Mouse (Mus musculus): ENCODE data around the gene Vps35. TPM values are rescaled to one million over a fixed set of nuclear protein-coding genes. Genes with fewer than 3 reads are reported as not detected.
A peak's percentile ranks its signal among the peaks of the same experiment; 100 is the strongest.

The Vps35 gene
- polyA plus RNA-seq (2016; fragmentation: Nextera tagmentation; extraction: Ambion mirVana) = 159 and 163 TPM in 2 replicates

GRCm38 (mm10) chr8:85299434-85300077 is at the start of gene Vps35, which contains the start of gene Orc6:
Gene Vps35 (minus strand): TSS chr8:85299802.
Gene Orc6 (plus strand): TSS chr8:85299632.
- Histone ChIP-seq H3K9me3 (replicated peaks) (no peaks in the 10 kb centered on the region), H3K27me3 (ENCODE audit: low read depth, poor library complexity, severe bottlenecking) (no peaks in the 10 kb centered on the region), H3K4me3 (peak within 1 kb of the TSS; percentile 95), H3K27ac (replicated peaks) (peak within 1 kb of the TSS; percentile 98), H3K4me1 (peaks cover 37% of the 10 kb centered on the region), H3K36me3 (peaks cover 38% of the 10 kb centered on the region)
- under 1% methylated on average over 63 of the region's 63 CpGs for WGBS
- DNase-seq (ENCODE audit: low spot score) = peak; percentile 96

GRCm38 (mm10) chr8:85339871-85340573 is 40.4 kb upstream of the Vps35 start:
- peak; percentile 19 for DNase-seq (ENCODE audit: low spot score)
- 68% methylated on average over 5 of the region's 5 CpGs for WGBS
- H3K9me3 ChIP-seq (replicated peaks) = no peaks in the 10 kb centered on the region
- no peak overlapping the region for H3K4me3 ChIP-seq
- no peaks in the 10 kb centered on the region for H3K36me3 ChIP-seq
- H3K27me3 ChIP-seq (ENCODE audit: low read depth, poor library complexity, severe bottlenecking) = no peaks in the 10 kb centered on the region
- peak overlapping the region; percentile 23; the same call in 1 of the 2 replicates for H3K27ac ChIP-seq (replicated peaks)
- peaks cover 10% of the 10 kb centered on the region for H3K4me1 ChIP-seq

- no peak for DNase-seq (ENCODE audit: low spot score)
- Histone ChIP-seq H3K36me3 (no peaks in the 10 kb centered on the region), H3K4me1 (peaks cover 10% of the 10 kb centered on the region), H3K9me3 (replicated peaks) (no peaks in the 10 kb centered on the region), H3K27ac (replicated peaks) (no peak overlapping the region), H3K27me3 (ENCODE audit: low read depth, poor library complexity, severe bottlenecking) (no peaks in the 10 kb centered on the region), H3K4me3 (no peak overlapping the region)
- WGBS = 87% methylated on average over 4 of the region's 4 CpGs
Measured at GRCm38 (mm10) chr8:85337681-85338080, 38.1 kb upstream of the Vps35 start.

GRCm38 (mm10) chr8:85336211-85336933 is 36.8 kb upstream of the Vps35 start:
- no peaks in the 10 kb centered on the region for H3K27me3 ChIP-seq (ENCODE audit: low read depth, poor library complexity, severe bottlenecking)
- H3K36me3 ChIP-seq = no peaks in the 10 kb centered on the region
- H3K4me3 ChIP-seq = no peak overlapping the region
- DNase-seq (ENCODE audit: low spot score) = no peak
- WGBS = 82% methylated on average over 6 of the region's 6 CpGs
- no peaks in the 10 kb centered on the region for H3K9me3 ChIP-seq (replicated peaks)
- no peak overlapping the region for H3K27ac ChIP-seq (replicated peaks)
- peaks cover 10% of the 10 kb centered on the region for H3K4me1 ChIP-seq

- Histone ChIP-seq H3K9me3 (replicated peaks) (no peaks in the 10 kb centered on the region), H3K36me3 (no peaks in the 10 kb centered on the region), H3K27ac (replicated peaks) (no peak overlapping the region), H3K27me3 (ENCODE audit: low read depth, poor library complexity, severe bottlenecking) (no peaks in the 10 kb centered on the region), H3K4me3 (no peak overlapping the region), H3K4me1 (peaks cover 5% of the 10 kb centered on the region)
- no peak for DNase-seq (ENCODE audit: low spot score)
Measured at GRCm38 (mm10) chr8:85335105-85335504, 35.5 kb upstream of the Vps35 start.

- WGBS = 68% methylated on average over 1 of the region's 1 CpGs
- H3K27me3 ChIP-seq (ENCODE audit: low read depth, poor library complexity, severe bottlenecking) = no peaks in the 10 kb centered on the region
- no peaks in the 10 kb centered on the region for H3K36me3 ChIP-seq
- no peaks in the 10 kb centered on the region for H3K9me3 ChIP-seq (replicated peaks)
- H3K27ac ChIP-seq (replicated peaks) = no peak overlapping the region
- H3K4me1 ChIP-seq = no peaks in the 10 kb centered on the region
- no peak overlapping the region for H3K4me3 ChIP-seq
- DNase-seq (ENCODE audit: low spot score) = no peak
Measured at GRCm38 (mm10) chr8:85329506-85329905, 29.9 kb upstream of the Vps35 start.

GRCm38 (mm10) chr8:85327036-85327435 is 27.4 kb upstream of the Vps35 start:
- H3K9me3 ChIP-seq (replicated peaks) = no peaks in the 10 kb centered on the region
- no peak overlapping the region for H3K4me3 ChIP-seq
- WGBS = 85% methylated on average over 9 of the region's 9 CpGs
- no peaks in the 10 kb centered on the region for H3K27me3 ChIP-seq (ENCODE audit: low read depth, poor library complexity, severe bottlenecking)
- no peak for DNase-seq (ENCODE audit: low spot score)
- no peak overlapping the region for H3K27ac ChIP-seq (replicated peaks)
- no peaks in the 10 kb centered on the region for H3K36me3 ChIP-seq
- no peaks in the 10 kb centered on the region for H3K4me1 ChIP-seq

- H3K4me3 ChIP-seq = no peak overlapping the region
- no peaks in the 10 kb centered on the region for H3K27me3 ChIP-seq (ENCODE audit: low read depth, poor library complexity, severe bottlenecking)
- no peaks in the 10 kb centered on the region for H3K4me1 ChIP-seq
- H3K27ac ChIP-seq (replicated peaks) = no peak overlapping the region
- DNase-seq (ENCODE audit: low spot score) = no peak
- peaks cover 7% of the 10 kb centered on the region; the same call in 1 of the 2 replicates for H3K9me3 ChIP-seq (replicated peaks)
- WGBS = 85% methylated on average over 3 of the region's 3 CpGs
- no peaks in the 10 kb centered on the region for H3K36me3 ChIP-seq
Measured at GRCm38 (mm10) chr8:85323084-85323483, 23.5 kb upstream of the Vps35 start.

GRCm38 (mm10) chr8:85321981-85322380 is 22.4 kb upstream of the Vps35 start:
- Histone ChIP-seq H3K9me3 (replicated peaks) (peaks cover 10% of the 10 kb centered on the region; the same call in 1 of the 2 replicates), H3K4me1 (no peaks in the 10 kb centered on the region), H3K27ac (replicated peaks) (no peak overlapping the region), H3K27me3 (ENCODE audit: low read depth, poor library complexity, severe bottlenecking) (no peaks in the 10 kb centered on the region), H3K4me3 (no peak overlapping the region), H3K36me3 (no peaks in the 10 kb centered on the region)
- DNase-seq (ENCODE audit: low spot score) = no peak
- WGBS = 87% methylated on average over 15 of the region's 15 CpGs

- Histone ChIP-seq H3K4me3 (no peak overlapping the region), H3K36me3 (no peaks in the 10 kb centered on the region), H3K27ac (replicated peaks) (no peak overlapping the region), H3K4me1 (no peaks in the 10 kb centered on the region), H3K9me3 (replicated peaks) (peaks cover 10% of the 10 kb centered on the region; the same call in 1 of the 2 replicates), H3K27me3 (ENCODE audit: low read depth, poor library complexity, severe bottlenecking) (no peaks in the 10 kb centered on the region)
- WGBS = 95% methylated on average over 4 of the region's 4 CpGs
- no peak for DNase-seq (ENCODE audit: low spot score)
Measured at GRCm38 (mm10) chr8:85318534-85318933, 18.9 kb upstream of the Vps35 start.

GRCm38 (mm10) chr8:85313036-85313435 is 13.4 kb upstream of the Vps35 start:
- no peak overlapping the region for H3K27ac ChIP-seq (replicated peaks)
- H3K27me3 ChIP-seq (ENCODE audit: low read depth, poor library complexity, severe bottlenecking) = no peaks in the 10 kb centered on the region
- H3K36me3 ChIP-seq = peaks cover 20% of the 10 kb centered on the region
- WGBS = 82% methylated on average over 3 of the region's 3 CpGs
- H3K9me3 ChIP-seq (replicated peaks) = peaks cover 3% of the 10 kb centered on the region; the same call in 1 of the 2 replicates
- no peaks in the 10 kb centered on the region for H3K4me1 ChIP-seq
- no peak for DNase-seq (ENCODE audit: low spot score)
- H3K4me3 ChIP-seq = no peak overlapping the region

GRCm38 (mm10) chr8:85311743-85312142 is 12.1 kb upstream of the Vps35 start:
- H3K27me3 ChIP-seq (ENCODE audit: low read depth, poor library complexity, severe bottlenecking) = no peaks in the 10 kb centered on the region
- DNase-seq (ENCODE audit: low spot score) = no peak
- no peak overlapping the region for H3K4me3 ChIP-seq
- no peaks in the 10 kb centered on the region for H3K9me3 ChIP-seq (replicated peaks)
- H3K4me1 ChIP-seq = no peaks in the 10 kb centered on the region
- no peak overlapping the region for H3K27ac ChIP-seq (replicated peaks)
- peaks cover 33% of the 10 kb centered on the region for H3K36me3 ChIP-seq

- no peak overlapping the region for H3K27ac ChIP-seq (replicated peaks)
Measured at GRCm38 (mm10) chr8:85308564-85308963, 9.0 kb upstream of the Vps35 start.

More at GRCm38 (mm10) chr8:85308564-85308963, 9.0 kb upstream of the Vps35 start:
- Histone ChIP-seq H3K27me3 (ENCODE audit: low read depth, poor library complexity, severe bottlenecking) (no peaks in the 10 kb centered on the region), H3K36me3 (peaks cover 64% of the 10 kb centered on the region), H3K9me3 (replicated peaks) (no peaks in the 10 kb centered on the region), H3K4me1 (no peaks in the 10 kb centered on the region), H3K4me3 (no peak overlapping the region)
- WGBS = 93% methylated on average over 2 of the region's 2 CpGs
- no peak for DNase-seq (ENCODE audit: low spot score)

All from midbrain, embryonic 10.5 days (tissue).